Mouse (Mus musculus): ENCODE measurements around the gene Gm6408. TPM values are rescaled to one million over a fixed set of nuclear protein-coding genes. Genes with fewer than 3 reads are reported as not detected.
"Not testable (repeated sequence)": the region's sequence is repeated elsewhere in the genome, so short reads cannot be mapped to it uniquely, and the experiment has no call there.

The Gm6408 gene
- polyA plus RNA-seq, 1 experiment from 2014 or later, result not detected

- not testable (repeated sequence) for H3K9ac ChIP-seq (ENCODE audit: low read depth, low read length); ATAC-seq (ENCODE audit: low read depth); H3K27ac ChIP-seq (ENCODE audit: low read length); H3K36me3 ChIP-seq (ENCODE audit: control insufficient read depth, insufficient read depth); H3K9me3 ChIP-seq (replicated peaks; ENCODE audit: control insufficient read depth, low read length); H3K4me1 ChIP-seq (ENCODE audit: control insufficient read depth, low read depth, low read length); H3K4me3 ChIP-seq (ENCODE audit: low read depth, low read length); H3K4me2 ChIP-seq (ENCODE audit: low read depth, low read length); H3K27me3 ChIP-seq (ENCODE audit: control insufficient read depth, insufficient read depth, low read depth, low read length)
- no CpG with 5 or more reads among the region's 5 CpGs for WGBS (ENCODE audit: insufficient replicate concordance)
Measured at GRCm38 (mm10) chr5:146502099-146502498, 20.3 kb downstream of the Gm6408 start, which contains the start of gene 4930449I24Rik. Gene 4930449I24Rik (plus strand): TSS chr5:146502399.

GRCm38 (mm10) chr5:146513823-146514222 lies 32.1 kb downstream of the Gm6408 start, which contains the start of gene Gm3402:
Gene Gm3402 (plus strand): TSS chr5:146514123.
- not testable (repeated sequence) for H3K4me3 ChIP-seq (ENCODE audit: low read depth, low read length); ATAC-seq (ENCODE audit: low read depth); H3K9me3 ChIP-seq (replicated peaks; ENCODE audit: control insufficient read depth, low read length); H3K36me3 ChIP-seq (ENCODE audit: control insufficient read depth, insufficient read depth); H3K27me3 ChIP-seq (ENCODE audit: control insufficient read depth, insufficient read depth, low read depth, low read length); H3K27ac ChIP-seq (ENCODE audit: low read length); H3K4me1 ChIP-seq (ENCODE audit: control insufficient read depth, low read depth, low read length); H3K4me2 ChIP-seq (ENCODE audit: low read depth, low read length); H3K9ac ChIP-seq (ENCODE audit: low read depth, low read length)
- WGBS (ENCODE audit: insufficient replicate concordance), result no CpG with 5 or more reads among the region's 5 CpGs

GRCm38 (mm10) chr5:146525501-146525900 lies 43.7 kb downstream of the Gm6408 start, which contains the start of gene Gm3404:
Gene Gm3404 (plus strand): TSS chr5:146525801.
- H3K4me2 ChIP-seq (ENCODE audit: low read depth, low read length); H3K9ac ChIP-seq (ENCODE audit: low read depth, low read length); H3K27me3 ChIP-seq (ENCODE audit: control insufficient read depth, insufficient read depth, low read depth, low read length); H3K9me3 ChIP-seq (replicated peaks; ENCODE audit: control insufficient read depth, low read length); H3K4me1 ChIP-seq (ENCODE audit: control insufficient read depth, low read depth, low read length); ATAC-seq (ENCODE audit: low read depth); H3K27ac ChIP-seq (ENCODE audit: low read length); H3K36me3 ChIP-seq (ENCODE audit: control insufficient read depth, insufficient read depth); H3K4me3 ChIP-seq (ENCODE audit: low read depth, low read length): not testable (repeated sequence)
- 79% methylated on average over 3 of the region's 3 CpGs for WGBS (ENCODE audit: insufficient replicate concordance)

Other genes with a start within 250 kb of the Gm6408 start
- gene Wasf3, start 97.0 kb upstream of the Gm6408 start, polyA plus RNA-seq (2015; fragmentation: Nextera tagmentation; extraction: Ambion mirVana), result 0.04 and 0.05 TPM in 2 replicates
- not detected in 2 replicates for gene Gm6370, start 9.4 kb downstream of the Gm6408 start, polyA plus RNA-seq (2015; fragmentation: Nextera tagmentation; extraction: Ambion mirVana)
- gene 4930449I24Rik, start 20.4 kb downstream of the Gm6408 start, polyA plus RNA-seq (2015; fragmentation: Nextera tagmentation; extraction: Ambion mirVana), result not detected in 2 replicates
- gene Gm3402, start 32.2 kb downstream of the Gm6408 start, polyA plus RNA-seq (2015; fragmentation: Nextera tagmentation; extraction: Ambion mirVana), result not detected in 2 replicates
- not detected in 2 replicates for gene Gm3404, start 43.8 kb downstream of the Gm6408 start, polyA plus RNA-seq (2015; fragmentation: Nextera tagmentation; extraction: Ambion mirVana)
- not detected in 2 replicates for gene Gm3409, start 55.7 kb downstream of the Gm6408 start, polyA plus RNA-seq (2015; fragmentation: Nextera tagmentation; extraction: Ambion mirVana)
- gene Gm3415, start 74.2 kb downstream of the Gm6408 start, polyA plus RNA-seq (2015; fragmentation: Nextera tagmentation; extraction: Ambion mirVana), result not detected in 2 replicates
- gene Gpr12, start 103.3 kb downstream of the Gm6408 start, polyA plus RNA-seq (2015; fragmentation: Nextera tagmentation; extraction: Ambion mirVana), result 0.13 and 0.20 TPM in 2 replicates

All from liver, embryonic 16.5 days (tissue).